Mouse (Mus musculus) spleen, embryonic (tissue): ENCODE data around the gene Cd70.

Experiments
- CTCF ChIA-PET: fragments of 350-600 bp; sonication (Branson Sonifier 250); formaldehyde crosslinking; loops from one replicate; lab custom pipeline; 2022; lab: Charles Lee

The Cd70 gene

GRCm38 (mm10) chr17:57099629-57100325, 49.8 kb downstream of the Cd70 start:
- CTCF ChIA-PET: no interaction called here

- CTCF ChIA-PET: interaction anchor here (0.7 to 0.8 kb wide), 2 partner anchors 37 to 39 kb away, joined by 3 to 4 read pairs; partner anchors contain the start of gene Crb3
Observed at GRCm38 (mm10) chr17:57098321-57098720, 51.3 kb downstream of the Cd70 start.

DNA sequence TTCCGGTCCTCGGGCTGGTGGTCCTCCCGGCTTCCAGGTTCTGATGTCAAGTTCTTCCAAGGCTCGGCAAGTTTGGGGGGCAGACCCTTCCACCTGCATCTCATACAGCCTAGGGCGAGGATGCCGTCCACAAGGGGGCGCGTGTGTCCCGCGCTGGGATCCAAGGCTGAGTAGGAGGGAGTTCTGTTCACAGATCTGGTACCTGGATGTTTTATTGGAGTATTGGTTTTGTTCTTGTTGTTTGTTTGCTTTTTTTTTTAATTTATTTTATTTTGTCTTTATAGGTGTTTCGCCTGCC, 53.0 kb downstream of the Cd70 start:
- CTCF ChIA-PET: interaction anchor here (0.6 to 1.6 kb wide), 2 partner anchors 11 to 70 kb away, joined by 3 to 10 read pairs; no protein-coding TSS in a partner anchor
